Mouse (Mus musculus) stomach, embryonic 14.5 days (tissue): ENCODE data around the gene Eno1. TPM values are rescaled to one million over a fixed set of nuclear protein-coding genes. Genes with fewer than 3 reads are reported as not detected.
A peak's percentile ranks its signal among the peaks of the same experiment; 100 is the strongest.

Source experiments
- ATAC-seq: fragments of 200-750 bp; cut with Nextera tagmentation; 2 replicates; pipeline ENCODE4 v1.8.0; 2017; ENCODE audit warnings: low read depth, moderate TSS enrichment; ENCODE audit not compliant: insufficient number of reproducible peaks, insufficient read depth, low FRiP score
- H3K27ac ChIP-seq: fragments of 300-500 bp; sonication (generic); 2 replicates; pipeline ENCODE4 v1.5.1; 2014; ENCODE audit warnings: mild to moderate bottlenecking, low read length, moderate library complexity, mixed read lengths
- H3K27me3 ChIP-seq: fragments of 300-500 bp; sonication (generic); 2 replicates; pipeline ENCODE4 v1.6.1; 2014; ENCODE audit warnings: low read length, control low read depth, mixed read lengths; ENCODE audit not compliant: control insufficient read depth, insufficient read depth
- H3K36me3 ChIP-seq: fragments of 300-500 bp; sonication (generic); 2 replicates; pipeline ENCODE4 v1.6.1; 2014; ENCODE audit warnings: mild to moderate bottlenecking, control low read depth, low read length, moderate library complexity, mixed read lengths; ENCODE audit not compliant: control insufficient read depth, insufficient read depth
- H3K4me1 ChIP-seq: fragments of 300-500 bp; sonication (generic); 2 replicates; pipeline ENCODE4 v1.6.1; 2014; ENCODE audit warnings: low read length, control low read depth, mixed read lengths; ENCODE audit not compliant: control insufficient read depth, insufficient read depth
- H3K4me2 ChIP-seq: fragments of 300-500 bp; sonication (generic); replicated peaks from 2 replicates; pipeline ENCODE4 v1.6.1; 2014; ENCODE audit warnings: low read depth, low read length, control low read depth
- H3K4me3 ChIP-seq: fragments of 300-500 bp; sonication (generic); 2 replicates; pipeline ENCODE4 v1.5.1; 2014; ENCODE audit warnings: low read depth, low read length, control low read depth
- H3K9ac ChIP-seq: fragments of 300-500 bp; sonication (generic); replicated peaks from 2 replicates; pipeline ENCODE4 v1.6.1; 2014; ENCODE audit warnings: low read depth, mild to moderate bottlenecking, control low read depth, low read length, moderate library complexity, mixed read lengths
- H3K9me3 ChIP-seq: fragments of 300-500 bp; sonication (generic); 2 replicates; pipeline ENCODE4 v1.6.1; 2016; ENCODE audit warnings: low read depth, low read length, control low read depth; ENCODE audit not compliant: control insufficient read depth
- WGBS: fragments of 180-500 bp; shearing (Covaris S2); extraction: QIAGEN DNeasy Blood & Tissue Kit; methylation state at CpG from one replicate; pipeline ENCODE4 v1.1.7; 2014; 5-methylcytosine and 5-hydroxymethylcytosine counted together
- polyA plus RNA-seq: library from polyadenylated mRNA; unstranded; fragments of >200 nt; fragmentation: Nextera tagmentation; extraction: Ambion mirVana; gene quantifications from 2 replicates; pipeline ENCODE4 v1.2.1, GENCODE M21; 2014

Eno1 gene
- polyA plus RNA-seq, 1 experiment from 2014 or later = 1,497 TPM

- H3K9me3 ChIP-seq = no peaks in the 10 kb centered on the region
- H3K4me2 ChIP-seq = no peak overlapping the region
- H3K36me3 ChIP-seq = no peaks in the 10 kb centered on the region
- H3K9ac ChIP-seq = no peak overlapping the region
- no peaks in the 10 kb centered on the region for H3K27me3 ChIP-seq
- no peak overlapping the region for H3K27ac ChIP-seq
- WGBS = 90% methylated on average over 7 of the region's 7 CpGs
- no peak for ATAC-seq
- H3K4me3 ChIP-seq = no peak overlapping the region
- peaks cover 8% of the 10 kb centered on the region; the same call in 1 of the 2 replicates for H3K4me1 ChIP-seq
Measured at GRCm38 (mm10) chr4:150259577-150259976, 23.1 kb downstream of the Eno1 start.

- Histone ChIP-seq H3K27ac (no peak overlapping the region), H3K9me3 (no peaks in the 10 kb centered on the region), H3K4me1 (peaks cover 8% of the 10 kb centered on the region; the same call in 1 of the 2 replicates), H3K9ac (no peak overlapping the region), H3K4me3 (no peak overlapping the region), H3K36me3 (no peaks in the 10 kb centered on the region), H3K27me3 (no peaks in the 10 kb centered on the region), H3K4me2 (no peak overlapping the region)
- no peak for ATAC-seq
- WGBS = 63% methylated on average over 7 of the region's 7 CpGs
Measured at GRCm38 (mm10) chr4:150260111-150260510, 23.6 kb downstream of the Eno1 start.

GRCm38 (mm10) chr4:150260745-150261144, 24.2 kb downstream of the Eno1 start:
- WGBS = 37% methylated on average over 6 of the region's 6 CpGs

GRCm38 (mm10) chr4:150262301-150262700, 25.8 kb downstream of the Eno1 start:
- Histone ChIP-seq H3K4me3 (no peak overlapping the region), H3K4me1 (peaks cover 8% of the 10 kb centered on the region; the same call in 1 of the 2 replicates), H3K4me2 (no peak overlapping the region), H3K9me3 (no peaks in the 10 kb centered on the region), H3K27me3 (no peaks in the 10 kb centered on the region), H3K36me3 (no peaks in the 10 kb centered on the region), H3K27ac (no peak overlapping the region), H3K9ac (no peak overlapping the region)
- no peak for ATAC-seq
- 78% methylated on average over 8 of the region's 8 CpGs for WGBS

More at GRCm38 (mm10) chr4:150260745-150261144, 24.2 kb downstream of the Eno1 start:
- H3K27ac ChIP-seq = no peak overlapping the region
- no peaks in the 10 kb centered on the region for H3K36me3 ChIP-seq
- peaks cover 8% of the 10 kb centered on the region; the same call in 1 of the 2 replicates for H3K4me1 ChIP-seq
- H3K9ac ChIP-seq = no peak overlapping the region
- H3K9me3 ChIP-seq = no peaks in the 10 kb centered on the region
- no peak overlapping the region for H3K4me3 ChIP-seq
- no peak overlapping the region for H3K4me2 ChIP-seq
- ATAC-seq = no peak
- no peaks in the 10 kb centered on the region for H3K27me3 ChIP-seq

- Histone ChIP-seq H3K36me3 (no peaks in the 10 kb centered on the region), H3K9ac (no peak overlapping the region), H3K4me2 (no peak overlapping the region), H3K4me1 (peaks cover 7% of the 10 kb centered on the region; the same call in 1 of the 2 replicates), H3K27me3 (no peaks in the 10 kb centered on the region), H3K27ac (no peak overlapping the region), H3K9me3 (no peaks in the 10 kb centered on the region), H3K4me3 (no peak overlapping the region)
- no peak for ATAC-seq
- 60% methylated on average over 7 of the region's 7 CpGs for WGBS
Measured at GRCm38 (mm10) chr4:150264903-150265302, 28.4 kb downstream of the Eno1 start.

GRCm38 (mm10) chr4:150265471-150265870, 28.9 kb downstream of the Eno1 start:
- H3K9ac ChIP-seq = no peak overlapping the region
- no peak for ATAC-seq
- H3K4me2 ChIP-seq = no peak overlapping the region
- peaks cover 10% of the 10 kb centered on the region; the same call in 1 of the 2 replicates for H3K4me1 ChIP-seq
- WGBS = 70% methylated on average over 5 of the region's 5 CpGs
- H3K36me3 ChIP-seq = no peaks in the 10 kb centered on the region
- no peaks in the 10 kb centered on the region for H3K9me3 ChIP-seq
- no peaks in the 10 kb centered on the region for H3K27me3 ChIP-seq
- H3K27ac ChIP-seq = no peak overlapping the region
- H3K4me3 ChIP-seq = no peak overlapping the region

- Histone ChIP-seq H3K27ac (no peak overlapping the region), H3K9ac (no peak overlapping the region), H3K4me2 (no peak overlapping the region), H3K27me3 (no peaks in the 10 kb centered on the region), H3K36me3 (no peaks in the 10 kb centered on the region), H3K4me3 (no peak overlapping the region), H3K9me3 (no peaks in the 10 kb centered on the region), H3K4me1 (peaks cover 10% of the 10 kb centered on the region; the same call in 1 of the 2 replicates)
- WGBS = 55% methylated on average over 21 of the region's 21 CpGs
- ATAC-seq = no peak
Measured at GRCm38 (mm10) chr4:150266655-150267223, 30.2 kb downstream of the Eno1 start.

- WGBS = 85% methylated on average over 33 of the region's 33 CpGs
- Histone ChIP-seq H3K4me1 (peaks cover 19% of the 10 kb centered on the region), H3K36me3 (no peaks in the 10 kb centered on the region), H3K4me3 (no peak overlapping the region), H3K27ac (peak overlapping the region; percentile 39; the same call in 1 of the 2 replicates), H3K9ac (no peak overlapping the region), H3K4me2 (no peak overlapping the region), H3K9me3 (no peaks in the 10 kb centered on the region), H3K27me3 (no peaks in the 10 kb centered on the region)
- ATAC-seq = no peak
Measured at GRCm38 (mm10) chr4:150268674-150269653, 32.4 kb downstream of the Eno1 start.
